Mouse (Mus musculus) limb, embryonic 14.5 days (tissue): ENCODE data around the gene Bach2. TPM values are rescaled to one million over a fixed set of nuclear protein-coding genes. Genes with fewer than 3 reads are reported as not detected.

ENCODE experiments used
- ATAC-seq: fragments of 200-750 bp; cut with Nextera tagmentation; 2 replicates; pipeline ENCODE4 v1.8.0; 2017; ENCODE audit warnings: low read depth, moderate number of reproducible peaks, moderate TSS enrichment; ENCODE audit not compliant: low FRiP score
- DNase-seq: peaks from one replicate; pipeline ENCODE4 v3.0.0-alpha.2; 2015; ENCODE audit warnings: low spot score
- H3K27ac ChIP-seq: fragments of 300-500 bp; sonication (generic); replicated peaks from 2 replicates; pipeline ENCODE4 v1.5.1; 2014; ENCODE audit warnings: low read depth, mild to moderate bottlenecking, low read length, moderate library complexity, mixed read lengths
- H3K27me3 ChIP-seq: fragments of 300-500 bp; sonication (generic); 2 replicates; pipeline ENCODE4 v1.6.1; 2014; ENCODE audit warnings: low read length, mixed read lengths; ENCODE audit not compliant: control insufficient read depth, insufficient read depth
- H3K36me3 ChIP-seq: fragments of 300-500 bp; sonication (generic); 2 replicates; pipeline ENCODE4 v1.6.1; 2014; ENCODE audit warnings: mild to moderate bottlenecking, low read length, moderate library complexity, mixed read lengths; ENCODE audit not compliant: control insufficient read depth, insufficient read depth
- H3K4me1 ChIP-seq: fragments of 300-500 bp; sonication (generic); 2 replicates; pipeline ENCODE4 v1.6.1; 2014; ENCODE audit warnings: antibody characterized with exemption, low read length, mixed read lengths; ENCODE audit not compliant: control insufficient read depth, insufficient read depth
- H3K4me2 ChIP-seq: fragments of 300-500 bp; sonication (generic); replicated peaks from 2 replicates; pipeline ENCODE4 v1.6.1; 2014; ENCODE audit warnings: low read depth, mild to moderate bottlenecking, low read length, moderate library complexity; ENCODE audit not compliant: severe bottlenecking
- H3K4me3 ChIP-seq: fragments of 300-500 bp; sonication (generic); replicated peaks from 2 replicates; pipeline ENCODE4 v1.5.1; 2014; ENCODE audit warnings: low read length
- H3K9ac ChIP-seq: fragments of 300-500 bp; sonication (generic); 2 replicates; pipeline ENCODE4 v1.6.1; 2014; ENCODE audit warnings: mild to moderate bottlenecking, low read depth, low read length, moderate library complexity; ENCODE audit not compliant: severe bottlenecking
- H3K9me3 ChIP-seq: fragments of 300-500 bp; sonication (generic); 2 replicates; pipeline ENCODE4 v1.6.1; 2016; ENCODE audit warnings: low read length; ENCODE audit not compliant: control insufficient read depth
- POLR2A ChIP-seq: fragments of 200-500 bp; IDR thresholded peaks from 2 replicates; pipeline ENCODE4 v1.8.0; 2012; ENCODE audit warnings: inconsistent platforms, mild to moderate bottlenecking, moderate library complexity, borderline replicate concordance; ENCODE audit not compliant: insufficient read depth, insufficient read length; ENCODE audit errors: extremely low read depth
- WGBS: fragments of 180-500 bp; shearing (Covaris S2); extraction: QIAGEN DNeasy Blood & Tissue Kit; methylation state at CpG from one replicate; pipeline ENCODE4 v1.1.7; 2014; 5-methylcytosine and 5-hydroxymethylcytosine counted together
- polyA plus RNA-seq, 2 experiments: library from polyadenylated mRNA; depleted of rRNA in 1 of 2; stranded (reverse) in 1 of 2; unstranded in 1 of 2; fragments of >200 nt; fragmentation: Nextera tagmentation in 1 of 2; extraction: Ambion mirVana in 1 of 2; gene quantifications; 2 replicates each; pipeline versions ENCODE4 v1.2.1 to v1.2.3; 2012 to 2014

The Bach2 gene
- polyA plus RNA-seq, 2 experiments = 6.0 to 9.6 TPM

DNA sequence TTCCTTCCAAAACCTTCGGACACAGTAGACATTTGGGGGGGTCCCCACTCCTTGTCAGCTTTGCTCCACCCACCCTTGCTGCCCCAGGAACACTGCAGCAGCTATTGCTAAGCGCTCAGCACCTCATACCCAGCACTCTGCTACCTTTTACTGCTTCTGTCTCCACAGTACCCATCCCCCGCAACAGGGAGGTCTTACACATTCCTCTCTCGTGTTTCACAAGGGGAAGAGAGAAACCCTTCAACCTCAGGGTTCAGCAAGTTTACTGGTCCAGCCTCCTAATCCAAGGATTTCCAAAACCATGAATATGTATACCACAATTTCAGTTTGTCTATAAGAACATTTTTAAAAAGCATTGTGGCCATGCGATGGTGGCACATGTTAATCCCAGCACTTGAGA, 286.4 kb downstream of the Bach2 start:
- H3K27ac ChIP-seq = no peak overlapping the region
- H3K4me1 ChIP-seq = peaks cover 43% of the 10 kb centered on the region
- no peak overlapping the region for H3K4me3 ChIP-seq
- H3K27me3 ChIP-seq = no peaks in the 10 kb centered on the region
- DNase-seq = no peak
- no peak overlapping the region for H3K9ac ChIP-seq
- H3K36me3 ChIP-seq = no peaks in the 10 kb centered on the region
- H3K4me2 ChIP-seq = no peak overlapping the region
- no peak for TF ChIP-seq POLR2A
- H3K9me3 ChIP-seq = no peaks in the 10 kb centered on the region
- no peak for ATAC-seq
- 55% methylated on average over 5 of the region's 5 CpGs for WGBS

DNA sequence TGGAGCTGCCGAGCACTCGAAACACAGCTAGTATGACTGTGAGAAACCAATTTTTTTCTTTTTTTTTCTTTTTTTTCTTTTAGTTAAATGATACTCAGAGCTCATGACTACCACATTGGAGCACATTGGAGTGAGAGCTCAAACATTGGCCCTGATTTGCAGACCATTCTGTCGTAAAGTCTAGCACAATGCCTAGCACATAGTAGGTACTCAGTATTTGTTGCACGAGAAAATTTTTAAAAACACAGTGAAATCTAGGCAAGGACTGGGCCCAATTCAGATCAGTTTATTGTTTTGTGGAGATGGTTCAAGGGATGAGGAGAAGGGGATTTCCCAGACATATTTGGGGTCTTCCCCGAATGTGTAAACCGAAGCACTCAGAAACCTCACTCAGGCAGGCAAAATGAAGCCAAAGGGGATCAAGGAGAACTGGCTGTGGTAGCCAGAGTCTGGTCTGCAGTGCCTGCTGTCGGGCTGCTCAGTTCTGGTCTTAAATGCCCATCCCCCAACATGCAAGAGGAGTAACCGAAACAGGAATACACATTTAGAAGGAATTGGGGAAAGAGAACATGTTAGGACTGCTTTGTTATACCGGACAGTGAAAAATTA, 287.7 kb downstream of the Bach2 start:
- H3K27ac ChIP-seq = no peak overlapping the region
- H3K9ac ChIP-seq = no peak overlapping the region
- 67% methylated on average over 9 of the region's 9 CpGs for WGBS
- no peak overlapping the region for H3K4me3 ChIP-seq
- H3K9me3 ChIP-seq = no peaks in the 10 kb centered on the region
- H3K4me1 ChIP-seq = peaks cover 43% of the 10 kb centered on the region
- H3K36me3 ChIP-seq = no peaks in the 10 kb centered on the region
- no peak overlapping the region for H3K4me2 ChIP-seq
- no peak for DNase-seq
- no peaks in the 10 kb centered on the region for H3K27me3 ChIP-seq
- ATAC-seq = no peak
- no peak for TF ChIP-seq POLR2A

GRCm38 (mm10) chr4:32529443-32529995, 290.9 kb downstream of the Bach2 start:
- Histone ChIP-seq H3K4me1 (peaks cover 37% of the 10 kb centered on the region), H3K4me2 (no peak overlapping the region), H3K9me3 (no peaks in the 10 kb centered on the region), H3K9ac (no peak overlapping the region), H3K27me3 (no peaks in the 10 kb centered on the region), H3K36me3 (no peaks in the 10 kb centered on the region), H3K27ac (no peak overlapping the region), H3K4me3 (no peak overlapping the region)
- TF ChIP-seq POLR2A = no peak
- DNase-seq = no peak
- no peak for ATAC-seq
- 87% methylated on average over 17 of the region's 17 CpGs for WGBS

GRCm38 (mm10) chr4:32530421-32530920, 291.9 kb downstream of the Bach2 start:
- Histone ChIP-seq H3K4me3 (peak overlapping the region; percentile 26; the same call in 1 of the 2 replicates), H3K27me3 (no peaks in the 10 kb centered on the region), H3K4me2 (peak overlapping the region; percentile 59), H3K36me3 (no peaks in the 10 kb centered on the region), H3K4me1 (peaks cover 31% of the 10 kb centered on the region), H3K9me3 (no peaks in the 10 kb centered on the region), H3K27ac (no peak overlapping the region), H3K9ac (peak overlapping the region; percentile 28)
- DNase-seq (no peak), ATAC-seq (no peak)
- TF ChIP-seq POLR2A = no peak
- WGBS = 45% methylated on average over 9 of the region's 9 CpGs

DNA sequence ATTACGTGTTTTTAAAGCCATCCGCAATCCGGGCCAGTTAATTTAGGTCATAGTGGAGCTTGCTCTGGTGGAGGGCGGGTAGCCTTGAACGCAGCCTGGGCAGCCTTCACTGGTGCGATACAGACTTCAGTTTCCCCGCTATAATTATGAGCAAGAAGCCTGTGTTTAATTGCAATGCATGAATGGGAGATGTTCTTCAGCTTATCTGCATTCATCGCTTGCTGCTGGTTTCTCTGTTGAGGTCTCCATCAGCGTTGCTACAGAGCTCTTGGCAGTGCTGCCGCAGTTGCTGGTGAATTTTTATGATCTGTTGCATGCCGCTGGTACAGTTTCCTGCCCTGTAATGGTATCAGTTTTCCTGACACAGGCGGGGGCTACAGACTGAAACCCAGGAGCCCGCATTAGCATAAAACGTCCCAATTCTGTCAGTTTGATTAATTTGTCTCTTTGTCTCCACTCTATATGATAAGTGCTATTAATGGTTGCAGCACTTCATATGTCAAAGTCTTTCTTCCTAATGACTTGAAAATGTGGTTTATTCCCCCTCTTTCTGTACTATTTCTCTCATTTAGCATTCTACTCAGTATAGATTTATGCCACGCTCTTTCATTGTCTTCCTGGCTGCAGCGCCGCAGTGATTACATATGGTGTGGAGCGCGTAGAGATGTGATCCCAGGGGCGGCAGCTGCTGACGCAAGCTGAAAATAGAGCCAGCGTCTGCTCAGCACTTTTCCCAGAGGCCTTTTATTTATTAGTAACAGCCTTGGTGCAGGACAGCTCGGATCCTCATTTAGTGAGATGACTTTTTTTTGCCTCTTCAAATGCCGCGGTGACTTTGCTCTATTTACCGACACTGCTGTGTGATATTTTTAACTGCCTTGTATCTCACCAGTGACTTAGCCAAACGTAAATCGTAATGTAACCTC, 292.6 kb downstream of the Bach2 start:
- H3K4me2 ChIP-seq = peak overlapping the region; percentile 59
- 10% methylated on average over 28 of the region's 28 CpGs for WGBS
- no peaks in the 10 kb centered on the region for H3K27me3 ChIP-seq
- ATAC-seq (peak; percentile 73), DNase-seq (peak; percentile 79)
- peak overlapping the region; percentile 28 for H3K9ac ChIP-seq
- H3K36me3 ChIP-seq = no peaks in the 10 kb centered on the region
- no peaks in the 10 kb centered on the region for H3K9me3 ChIP-seq
- TF ChIP-seq POLR2A = no peak
- H3K27ac ChIP-seq = no peak overlapping the region; the same call in 1 of the 2 replicates
- H3K4me3 ChIP-seq = peak overlapping the region; percentile 26
- peaks cover 34% of the 10 kb centered on the region for H3K4me1 ChIP-seq
